Mouse (Mus musculus) ES-E14 (cell line): ENCODE results near the gene Agap1. TPM values are rescaled to one million over a fixed set of nuclear protein-coding genes. Genes with fewer than 3 reads are reported as not detected.

Experiments
- DNase-seq: peaks from one replicate; pipeline ENCODE4 v3.0.0-alpha.2; 2013; ENCODE audit warnings: low read depth, low spot score
- H3K27ac ChIP-seq: 2 replicates; pipeline ENCODE4 v1.5.1; 2012; ENCODE audit warnings: low read depth, mild to moderate bottlenecking, low read length, moderate library complexity, mixed read lengths; ENCODE audit not compliant: poor library complexity, insufficient read depth, severe bottlenecking
- H3K36me3 ChIP-seq: 2 replicates; pipeline ENCODE4 v1.6.1; 2012; ENCODE audit warnings: mild to moderate bottlenecking, low read length, moderate library complexity, mixed read lengths; ENCODE audit not compliant: control insufficient read depth, poor library complexity, insufficient read depth, severe bottlenecking
- H3K4me1 ChIP-seq, 2 experiments: fragments of 150-350 bp in 1 of 2; sonication (generic) in 1 of 2; 2 replicates each; pipeline ENCODE4 v1.6.1; 2012; ENCODE audit warnings: low read length in 2 of 2, mild to moderate bottlenecking in 1 of 2, mixed read lengths in 1 of 2; ENCODE audit not compliant: control insufficient read depth in 2 of 2, insufficient read depth in 2 of 2, poor library complexity in 1 of 2
- H3K4me3 ChIP-seq, 2 experiments: fragments of 150-350 bp in 1 of 2; sonication (generic) in 1 of 2; 2 replicates each; pipeline ENCODE4 v1.5.1; 2012; ENCODE audit warnings: low read length in 2 of 2, low read depth in 1 of 2, mild to moderate bottlenecking in 1 of 2, mixed read lengths in 1 of 2; ENCODE audit not compliant: insufficient read depth in 1 of 2, poor library complexity in 1 of 2, severe bottlenecking in 1 of 2
- H3K9ac ChIP-seq: 2 replicates; pipeline ENCODE4 v1.6.1; 2012; ENCODE audit warnings: low read depth, mild to moderate bottlenecking, low read length, mixed read lengths; ENCODE audit not compliant: poor library complexity, insufficient read depth, severe bottlenecking
- H3K9me3 ChIP-seq: fragments of 150-350 bp; sonication (generic); 2 replicates; pipeline ENCODE4 v1.6.1; 2012; ENCODE audit warnings: low read depth, mild to moderate bottlenecking, low read length; ENCODE audit not compliant: control insufficient read depth, insufficient read depth
- CHD2 ChIP-seq: IDR thresholded peaks from 2 replicates; pipeline ENCODE4 v1.6.1; 2014; ENCODE audit warnings: mild to moderate bottlenecking, low read depth, low read length, inconsistent platforms
- HCFC1 ChIP-seq: IDR thresholded peaks from 2 replicates; pipeline ENCODE4 v1.6.1; 2012; ENCODE audit warnings: low read length, inconsistent platforms, borderline replicate concordance; ENCODE audit not compliant: insufficient read depth
- MAFK ChIP-seq: IDR thresholded peaks from 2 replicates; pipeline ENCODE4 v1.6.1; 2014; ENCODE audit warnings: mild to moderate bottlenecking, low read depth, low read length, inconsistent platforms; ENCODE audit not compliant: insufficient read depth
- ZC3H11A ChIP-seq: IDR thresholded peaks from 2 replicates; pipeline ENCODE4 v1.6.1; 2012; ENCODE audit warnings: low read depth, mild to moderate bottlenecking, inconsistent platforms, low read length, borderline replicate concordance
- ZNF384 ChIP-seq: IDR thresholded peaks from 2 replicates; pipeline ENCODE4 v1.6.1; 2012; ENCODE audit warnings: low read depth, low read length, inconsistent platforms
- in situ Hi-C, 2 experiments: fragments of 600-800 bp; cut with MboI; formaldehyde crosslinking; loops; one replicate each; pipeline ENCODE4 v1.15.1; 2025; ENCODE audit warnings: low sequenced_read_pairs in 2 of 2, inconsistent platforms in 1 of 2; ENCODE audit not compliant: unreplicated experiment in 2 of 2
- total RNA-seq: library from RNA; depleted of rRNA; stranded (reverse); fragments of 300-350 nt; gene quantifications from 2 replicates; pipeline ENCODE4 v1.2.3, GENCODE M21; 2012

Gene Agap1
- total RNA-seq, 1 experiment: 19.8 TPM

DNA sequence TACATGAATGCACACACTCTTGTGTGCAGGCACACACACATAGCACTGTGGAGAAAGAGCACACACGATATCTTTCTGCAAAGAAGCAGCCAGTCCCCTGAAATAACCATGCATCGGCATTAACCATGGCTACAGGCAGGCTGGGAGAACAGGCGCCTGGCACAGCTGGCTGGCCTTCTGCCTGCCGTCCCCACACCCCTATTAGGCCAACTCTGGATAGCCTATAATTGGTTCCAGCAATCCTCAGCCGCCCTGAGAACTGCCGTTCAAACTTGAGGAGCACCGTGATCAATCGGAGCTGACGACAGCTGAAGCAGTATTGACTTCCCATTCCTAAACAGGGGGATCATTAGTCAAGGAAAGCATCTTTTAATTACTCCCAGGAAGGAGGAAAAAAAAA, 391.5 kb downstream of the Agap1 start:
- Histone ChIP-seq H3K9ac (no peak overlapping the region), H3K36me3 (peaks cover 5% of the 10 kb centered on the region; the same call in 1 of the 2 replicates), H3K4me1 (peaks cover 0 to 3% of the 10 kb centered on the region in 2 experiments; a peak in 1 of 4 replicates), H3K4me3 (no peak overlapping the region), H3K9me3 (no peaks in the 10 kb centered on the region), H3K27ac (no peak overlapping the region)
- TF ChIP-seq HCFC1: no peak
- TF ChIP-seq CHD2: no peak
- TF ChIP-seq MAFK: no peak
- no peak for TF ChIP-seq ZNF384
- TF ChIP-seq ZC3H11A: no peak
- in situ Hi-C loops: no loop called here
- no peak for DNase-seq

DNA sequence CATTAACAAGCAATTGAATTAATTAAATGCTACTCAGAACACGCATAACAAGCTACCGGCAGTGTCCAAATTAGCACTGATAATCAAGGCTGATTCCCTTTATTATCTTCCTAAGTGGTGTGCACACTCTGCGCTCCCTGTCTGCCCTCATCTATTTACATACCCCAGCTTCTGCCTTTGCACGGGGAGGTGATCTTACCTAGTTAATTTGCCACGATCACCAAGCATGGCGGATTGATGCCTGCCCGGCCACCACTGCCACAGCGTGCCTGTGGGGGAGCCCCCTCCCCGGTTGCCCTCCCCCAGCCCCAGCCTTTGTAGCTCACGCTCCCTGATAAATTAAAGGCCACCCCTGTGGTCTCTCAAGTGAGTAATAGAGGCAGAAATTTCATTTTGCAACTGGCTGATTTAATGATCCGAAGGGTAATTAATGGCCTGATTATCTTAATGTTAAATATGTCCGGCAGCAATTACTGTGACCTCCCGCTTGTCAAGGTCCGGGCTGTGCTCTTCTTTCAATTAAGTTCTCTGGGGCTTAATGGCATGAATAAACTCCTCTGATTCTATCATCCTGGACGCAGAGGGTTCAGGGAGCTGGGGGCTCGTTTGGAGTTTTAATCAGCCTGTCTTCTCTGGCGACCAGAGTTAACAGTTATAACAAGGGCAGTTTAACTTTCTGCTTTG, 393.9 kb downstream of the Agap1 start:
- H3K9ac ChIP-seq: no peak overlapping the region
- H3K4me3 ChIP-seq: no peak overlapping the region
- in situ Hi-C loops: no loop called here
- no peak overlapping the region for H3K27ac ChIP-seq
- H3K9me3 ChIP-seq: no peaks in the 10 kb centered on the region
- TF ChIP-seq ZC3H11A (no peak), ZNF384 (no peak), MAFK (no peak), HCFC1 (no peak), CHD2 (no peak)
- H3K4me1 ChIP-seq: peaks cover 0 to 3% of the 10 kb centered on the region in 2 experiments; a peak in 1 of 4 replicates
- H3K36me3 ChIP-seq: peaks cover 5% of the 10 kb centered on the region; the same call in 1 of the 2 replicates
- no peak for DNase-seq

DNA sequence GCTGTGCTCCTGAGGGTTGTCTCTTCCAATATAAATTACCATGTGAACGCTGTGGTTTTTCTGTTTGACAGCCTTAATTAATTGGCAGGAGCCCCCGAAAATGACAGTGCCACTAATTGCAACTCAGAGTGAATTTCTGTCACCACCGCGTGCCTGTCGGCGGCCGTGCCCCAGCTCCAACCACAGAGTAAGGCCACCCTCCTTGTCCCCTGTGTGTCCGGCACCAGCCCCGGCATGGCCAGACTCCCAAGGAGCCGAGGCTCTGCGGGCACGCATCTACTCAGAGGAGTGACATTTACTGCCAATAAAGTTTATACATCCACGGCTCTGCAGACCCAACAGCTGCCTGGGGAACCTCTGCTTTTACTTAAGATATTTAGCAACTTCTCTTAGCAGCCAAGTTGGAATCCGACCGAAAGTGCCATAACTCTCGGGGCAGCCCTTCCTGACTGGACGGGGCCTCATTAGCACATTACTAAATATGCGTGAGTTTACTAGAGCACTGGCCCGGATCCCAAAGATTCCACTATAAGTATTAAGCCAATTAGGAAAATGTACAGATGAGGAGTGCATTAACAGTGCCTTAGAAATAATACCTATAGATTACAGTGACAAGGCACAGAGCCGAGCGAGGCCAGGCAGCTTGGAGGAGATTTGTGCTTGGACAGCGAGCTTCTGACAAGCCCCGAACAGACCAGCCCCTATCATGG, 394.7 kb downstream of the Agap1 start:
- Histone ChIP-seq H3K27ac (no peak overlapping the region), H3K9me3 (no peaks in the 10 kb centered on the region), H3K4me3 (no peak overlapping the region), H3K36me3 (peaks cover 2% of the 10 kb centered on the region; the same call in 1 of the 2 replicates), H3K9ac (no peak overlapping the region), H3K4me1 (peaks cover 0 to 3% of the 10 kb centered on the region in 2 experiments; a peak in 1 of 4 replicates)
- TF ChIP-seq MAFK (no peak), HCFC1 (no peak), ZNF384 (no peak), ZC3H11A (no peak), CHD2 (no peak)
- in situ Hi-C loops: no loop called here
- DNase-seq: no peak

DNA sequence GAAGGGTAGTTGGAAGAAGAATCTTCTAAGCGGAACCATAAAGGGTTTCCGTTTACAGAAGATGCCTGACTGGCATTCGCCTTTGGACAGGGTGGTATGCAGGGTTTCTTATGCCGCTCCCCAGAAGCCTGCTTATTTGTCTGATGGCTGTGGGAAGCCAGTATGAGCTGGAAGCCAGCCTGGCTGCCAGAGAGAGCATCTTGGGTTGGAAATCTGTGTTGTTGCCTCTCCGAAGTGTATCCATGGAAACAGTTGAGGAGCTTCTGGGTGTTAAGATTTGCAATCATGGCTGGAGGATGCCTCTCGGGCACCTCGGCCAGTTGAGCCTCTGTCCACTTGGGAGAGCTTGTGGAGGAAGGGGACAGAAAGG, 395.2 kb downstream of the Agap1 start:
- TF ChIP-seq CHD2 (no peak), MAFK (no peak), ZC3H11A (no peak), ZNF384 (no peak), HCFC1 (no peak)
- in situ Hi-C loops: no loop called here
- no peaks in the 10 kb centered on the region for H3K9me3 ChIP-seq
- no peak overlapping the region for H3K4me3 ChIP-seq
- H3K36me3 ChIP-seq: peaks cover 2% of the 10 kb centered on the region; the same call in 1 of the 2 replicates
- no peak for DNase-seq
- H3K27ac ChIP-seq: no peak overlapping the region
- no peak overlapping the region for H3K9ac ChIP-seq
- peaks cover 0 to 3% of the 10 kb centered on the region in 2 experiments; a peak in 1 of 4 replicates for H3K4me1 ChIP-seq
